Mouse (Mus musculus) liver, postnatal 0 days (tissue): ENCODE measurements around the gene Lsmem1.

Experiments
- CTCF ChIP-seq: sonication (generic); IDR thresholded peaks from 2 replicates; pipeline ENCODE4 v1.5.1; 2016; ENCODE audit warnings: antibody characterized with exemption, low read depth
- EP300 ChIP-seq: IDR thresholded peaks from 2 replicates; pipeline ENCODE4 v1.6.1; 2016; ENCODE audit warnings: antibody characterized with exemption, low read depth, mild to moderate bottlenecking

GRCm38 (mm10) chr12:40171637-40172036 is 27.7 kb downstream of the Lsmem1 start:
- no peak for TF ChIP-seq CTCF
- TF ChIP-seq EP300, result no peak
